Mouse (Mus musculus) stomach, postnatal 0 days (tissue): ENCODE measurements around the gene Apol10b.

Experiments
- CTCF ChIP-seq: IDR thresholded peaks from 2 replicates; pipeline ENCODE4 v1.5.1; 2016; ENCODE audit warnings: antibody characterized with exemption, low read depth, mild to moderate bottlenecking, moderate library complexity
- EP300 ChIP-seq: optimal IDR thresholded peaks from 2 replicates; pipeline ENCODE3; 2016; ENCODE audit warnings: antibody characterized with exemption

- TF ChIP-seq EP300 (no peak), CTCF (no peak)
Measured at GRCm38 (mm10) chr15:77624710-77625109, 28.8 kb upstream of the Apol10b start.
